Mouse (Mus musculus) layer of hippocampus, adult 11-12 months (tissue): Measurements from ENCODE around the gene Ugt1a7c.

ENCODE experiments used
- DNase-seq: peaks from one replicate; pipeline ENCODE4 v3.0.0; 2022; ENCODE audit warnings: low spot score

Gene Ugt1a7c

DNA sequence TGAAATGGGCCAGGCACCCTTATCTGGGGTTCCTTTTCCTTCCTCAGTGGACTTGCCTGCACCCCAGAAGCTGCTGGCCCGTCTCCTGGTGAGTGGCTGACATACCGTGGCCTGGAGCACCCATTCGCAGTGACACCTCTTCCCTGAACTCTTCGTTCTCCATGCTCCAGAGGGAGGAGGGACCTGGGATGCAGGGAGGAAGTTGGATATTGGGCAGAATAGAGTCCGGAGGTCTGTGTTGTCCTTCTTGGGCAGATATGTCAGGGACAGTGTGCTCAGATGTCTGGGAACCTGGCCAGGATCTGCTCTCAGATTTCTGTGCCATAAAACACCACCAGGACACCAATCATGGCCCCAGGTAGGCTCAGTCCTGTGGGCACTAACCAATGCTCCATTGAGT, 145.2 kb downstream of the Ugt1a7c start:
- DNase-seq: no peak

GRCm38 (mm10) chr1:88240579-88240978, 145.7 kb downstream of the Ugt1a7c start:
- no peak for DNase-seq

DNA sequence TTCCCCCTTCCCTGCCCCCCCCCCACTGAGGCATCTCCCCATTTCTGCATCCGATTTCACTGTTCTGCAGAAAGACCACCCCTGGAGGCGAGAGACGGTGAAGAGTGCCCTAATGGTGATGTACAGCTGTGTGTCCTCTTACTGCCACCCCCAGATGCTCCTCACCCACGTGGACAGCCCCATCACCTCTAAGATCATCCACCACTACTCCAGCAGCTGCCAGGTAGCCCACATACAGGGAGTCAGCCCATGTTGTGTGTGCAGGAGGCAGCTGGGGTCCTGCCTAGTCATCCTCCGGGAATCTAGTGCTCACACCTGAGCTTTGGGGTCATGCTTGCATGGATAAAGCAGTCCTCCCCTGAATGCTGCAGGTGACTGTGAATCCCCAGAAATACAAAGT, 149.0 kb downstream of the Ugt1a7c start:
- DNase-seq: no peak

DNA sequence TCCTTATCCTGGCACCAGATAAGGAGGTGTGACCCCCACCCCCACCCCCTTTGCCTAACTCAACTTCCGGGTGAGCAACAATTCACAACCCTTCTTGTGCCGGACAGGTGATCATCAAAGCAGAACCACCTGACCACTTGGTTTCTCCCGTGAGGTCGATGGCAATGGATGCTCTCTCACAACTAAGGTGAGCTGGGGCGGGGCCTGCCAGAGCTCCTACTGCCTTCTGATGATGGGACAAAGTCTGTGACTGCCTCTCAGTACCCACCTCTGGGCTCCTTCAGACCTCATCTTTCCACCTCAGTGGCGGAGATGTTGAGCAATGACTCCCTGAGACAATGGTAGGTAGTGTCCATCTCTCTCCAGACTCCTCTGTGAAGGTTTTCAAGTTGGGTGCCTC, 151.0 kb downstream of the Ugt1a7c start:
- no peak for DNase-seq

- no peak for DNase-seq
These were observed 151.5 kb downstream of the Ugt1a7c start for GRCm38 (mm10) chr1:88246386-88246785.

DNA sequence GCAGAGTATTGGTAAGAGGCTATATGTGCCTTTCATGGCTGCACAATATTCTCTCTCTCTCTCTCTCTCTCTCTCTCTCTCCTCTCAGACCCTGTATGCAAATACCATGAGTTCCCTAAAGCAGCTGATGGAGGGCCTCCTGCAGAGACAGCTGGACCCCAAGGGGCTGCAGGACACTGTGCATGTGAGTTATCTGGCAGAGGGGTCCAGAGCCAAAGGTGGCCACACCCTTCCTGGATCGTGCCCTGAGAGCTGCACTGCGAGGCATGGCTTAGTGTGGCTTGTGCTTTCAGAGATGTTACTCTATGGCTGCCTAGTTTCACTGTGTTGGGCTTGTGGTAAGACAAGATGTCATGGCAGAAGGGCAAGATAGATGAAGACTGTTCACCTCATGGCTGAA, 152.8 kb downstream of the Ugt1a7c start:
- DNase-seq: no peak

- no peak for DNase-seq
These were observed 153.8 kb downstream of the Ugt1a7c start for GRCm38 (mm10) chr1:88248658-88249057.

- DNase-seq: no peak
These were observed 154.7 kb downstream of the Ugt1a7c start for GRCm38 (mm10) chr1:88249596-88249995.

DNA sequence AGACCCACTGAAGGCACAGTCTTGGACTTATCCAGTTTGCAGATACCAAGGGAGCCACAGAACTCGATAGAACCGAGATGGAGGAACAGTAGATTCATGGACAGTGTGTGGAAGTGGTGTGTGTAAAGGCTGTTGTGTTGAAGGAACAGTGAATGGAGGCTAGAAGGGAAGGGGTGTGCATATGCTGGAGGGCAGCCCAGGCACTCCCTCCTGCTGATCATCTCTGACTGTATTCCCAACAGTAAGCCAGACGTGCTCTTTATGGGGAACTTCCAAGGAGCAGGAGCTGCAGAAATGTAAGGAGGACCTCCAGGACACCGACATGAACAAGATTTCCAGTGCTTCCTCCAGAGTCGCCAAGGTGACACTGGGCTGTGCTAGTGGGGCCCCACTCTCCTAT, 155.2 kb downstream of the Ugt1a7c start:
- DNase-seq: no peak

DNA sequence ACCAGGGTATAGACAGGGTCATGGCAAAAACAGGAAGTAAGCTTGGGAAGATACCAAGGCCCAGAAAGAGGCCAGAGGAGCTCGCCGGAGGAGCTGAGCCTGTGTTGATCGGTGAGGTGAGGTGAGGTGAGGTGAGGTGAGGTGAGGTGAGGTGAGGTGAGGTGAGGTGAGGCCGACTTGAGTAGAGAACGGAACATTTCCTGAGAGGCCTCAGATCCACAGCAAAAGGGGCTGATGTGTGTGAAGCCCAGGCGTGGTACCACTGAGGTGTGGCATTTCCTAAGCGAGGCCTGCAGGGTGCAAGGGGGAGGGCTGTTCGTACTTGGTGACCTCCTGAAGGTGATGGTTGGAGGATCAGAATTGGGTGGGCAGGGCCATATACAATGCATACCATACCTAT, 158.2 kb downstream of the Ugt1a7c start:
- no peak for DNase-seq

DNA sequence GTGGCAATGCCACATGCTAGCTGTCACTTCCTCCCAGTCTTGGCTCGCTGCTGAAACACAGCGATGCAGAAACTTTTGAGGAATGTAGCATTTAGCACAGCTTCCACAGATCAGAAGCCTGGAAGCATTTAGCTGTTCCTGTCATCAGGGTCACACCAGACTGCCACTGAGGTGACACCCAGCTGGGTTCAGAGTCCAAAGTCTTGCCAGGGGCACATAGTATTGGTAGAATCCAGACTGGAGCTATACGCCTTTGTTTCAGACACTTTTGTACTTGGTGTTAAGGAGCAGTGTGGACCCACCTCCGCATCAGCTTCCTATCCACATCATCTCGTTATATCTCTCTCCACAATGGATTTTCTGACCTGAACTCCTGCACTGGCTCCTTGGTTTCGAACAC, 158.7 kb downstream of the Ugt1a7c start:
- DNase-seq: no peak

DNA sequence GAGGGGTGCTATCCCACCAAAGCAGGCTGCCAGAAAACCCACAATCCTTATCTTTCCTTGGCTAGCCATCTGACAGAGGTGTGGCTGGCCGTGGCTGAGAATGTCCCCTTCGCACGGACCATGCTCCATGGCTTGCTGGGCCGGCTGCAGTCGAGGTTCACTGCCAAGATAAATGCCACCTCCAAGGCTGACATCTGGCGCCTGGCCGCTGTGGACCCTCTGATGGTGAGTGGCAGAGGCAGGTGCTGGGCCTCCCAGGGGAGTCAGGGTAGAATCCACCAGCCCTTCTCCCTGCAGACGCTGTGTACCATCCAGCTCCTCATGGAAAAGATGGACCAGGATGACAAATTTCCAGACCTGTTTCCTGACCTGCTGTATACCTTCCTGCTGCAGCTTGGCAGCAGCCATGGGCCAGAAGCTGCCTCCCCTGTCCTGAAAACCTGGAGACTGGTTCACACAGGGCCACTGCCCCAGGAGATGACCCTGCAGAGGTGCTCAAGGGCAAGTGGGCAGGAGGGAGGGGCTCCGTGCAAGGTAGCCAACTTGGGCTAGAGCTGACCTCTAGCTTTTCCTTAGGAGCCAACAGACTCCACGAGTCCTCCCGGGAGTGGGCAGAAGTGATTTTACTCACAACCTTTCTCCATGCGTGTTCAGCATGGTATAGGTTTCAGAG, 160.1 kb downstream of the Ugt1a7c start:
- DNase-seq: no peak

DNA sequence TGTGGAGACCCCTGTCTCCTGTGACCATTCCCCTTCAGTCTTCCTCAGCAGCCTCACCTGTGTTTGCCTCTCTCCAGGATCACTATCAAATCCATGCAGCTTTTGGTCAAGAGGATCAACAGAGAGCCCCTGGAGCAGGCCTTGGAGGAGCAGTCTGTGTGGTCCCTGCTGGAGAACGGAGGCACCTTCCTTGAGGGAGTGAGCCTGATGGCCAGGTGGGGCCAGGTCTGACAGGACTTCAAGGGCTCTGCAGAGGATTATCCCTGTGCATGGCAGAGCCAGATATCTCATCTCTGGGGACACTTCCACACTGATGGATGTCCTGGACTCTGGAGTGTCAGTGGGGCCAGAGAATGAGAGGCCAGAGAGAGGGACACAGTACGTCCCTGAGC, 160.6 kb downstream of the Ugt1a7c start:
- DNase-seq: no peak

GRCm38 (mm10) chr1:88255989-88256754, 161.3 kb downstream of the Ugt1a7c start:
- no peak for DNase-seq

DNA sequence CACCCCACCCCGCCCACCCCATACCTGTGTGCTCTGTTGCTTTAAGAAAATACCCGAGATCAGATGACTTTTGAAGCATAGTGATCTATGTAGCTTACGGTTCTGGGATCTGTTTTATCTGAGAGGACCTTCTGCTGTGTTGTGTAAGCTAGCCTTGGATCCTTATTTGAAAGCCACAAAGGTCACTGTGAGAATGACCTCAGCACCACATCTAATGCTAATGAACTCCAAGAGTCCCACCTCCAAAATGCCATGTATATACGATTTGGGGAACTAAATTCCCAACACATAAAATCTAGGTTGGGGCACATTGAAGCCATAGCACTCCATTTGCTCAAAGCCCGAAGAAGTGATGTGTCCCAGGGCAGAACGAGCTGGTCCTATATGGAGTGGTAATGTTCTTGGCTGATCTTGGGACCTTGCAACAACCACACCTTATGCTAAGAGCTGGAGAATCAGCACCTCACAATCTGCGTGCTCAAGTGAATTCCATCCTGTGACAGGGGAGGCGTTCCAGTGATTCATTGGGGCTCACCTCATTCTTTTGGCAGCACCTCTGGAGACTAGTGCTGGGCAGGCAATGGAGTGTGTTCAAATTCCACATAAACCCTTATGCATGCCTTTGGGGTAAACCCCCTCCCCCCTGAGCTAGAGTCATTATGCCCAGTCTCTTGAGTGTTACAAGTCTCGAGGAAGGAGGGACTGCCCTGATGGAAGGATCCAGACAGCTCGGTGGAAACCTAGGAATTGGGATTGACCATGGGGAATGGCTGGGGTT, 162.2 kb downstream of the Ugt1a7c start:
- DNase-seq: no peak

DNA sequence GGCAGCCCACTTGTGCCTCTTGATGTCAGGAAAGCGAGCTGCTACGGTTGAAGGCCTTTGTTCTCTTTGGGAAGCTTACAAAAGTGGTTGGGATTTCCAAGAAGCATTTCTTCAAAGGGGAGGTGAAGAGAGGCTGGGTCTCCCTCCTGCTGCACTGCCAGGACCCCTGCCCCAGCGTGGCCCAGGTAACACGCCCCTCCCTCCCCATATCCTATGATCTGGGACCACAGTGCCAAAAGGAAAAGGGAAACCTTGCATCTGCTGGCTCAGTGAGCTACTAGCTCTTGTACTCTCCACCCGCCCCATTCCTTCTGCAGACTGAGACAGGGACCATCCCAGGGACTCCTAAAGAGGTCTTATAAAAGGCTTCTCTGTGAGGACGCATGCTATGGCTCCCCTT, 162.8 kb downstream of the Ugt1a7c start:
- DNase-seq: no peak

DNA sequence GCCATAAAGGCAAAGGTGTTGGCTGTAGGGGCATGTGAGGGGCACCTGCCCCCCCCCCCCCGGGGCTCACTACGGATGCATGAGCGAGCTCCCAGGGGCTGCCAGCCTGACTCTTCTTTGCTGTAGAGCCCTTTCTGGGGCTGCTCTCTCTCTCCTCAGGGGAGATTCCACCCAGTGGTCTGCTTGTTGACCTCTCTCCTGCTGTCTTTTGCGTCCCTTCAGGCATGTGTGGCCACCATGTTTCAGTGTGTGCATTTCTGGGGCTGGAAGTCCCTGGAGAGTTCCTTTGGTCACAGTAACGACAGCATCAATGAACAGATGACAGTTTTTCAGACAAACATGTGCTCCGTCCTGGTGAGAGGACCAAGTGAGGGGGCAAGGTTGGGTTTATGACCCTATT, 163.5 kb downstream of the Ugt1a7c start:
- DNase-seq: no peak

DNA sequence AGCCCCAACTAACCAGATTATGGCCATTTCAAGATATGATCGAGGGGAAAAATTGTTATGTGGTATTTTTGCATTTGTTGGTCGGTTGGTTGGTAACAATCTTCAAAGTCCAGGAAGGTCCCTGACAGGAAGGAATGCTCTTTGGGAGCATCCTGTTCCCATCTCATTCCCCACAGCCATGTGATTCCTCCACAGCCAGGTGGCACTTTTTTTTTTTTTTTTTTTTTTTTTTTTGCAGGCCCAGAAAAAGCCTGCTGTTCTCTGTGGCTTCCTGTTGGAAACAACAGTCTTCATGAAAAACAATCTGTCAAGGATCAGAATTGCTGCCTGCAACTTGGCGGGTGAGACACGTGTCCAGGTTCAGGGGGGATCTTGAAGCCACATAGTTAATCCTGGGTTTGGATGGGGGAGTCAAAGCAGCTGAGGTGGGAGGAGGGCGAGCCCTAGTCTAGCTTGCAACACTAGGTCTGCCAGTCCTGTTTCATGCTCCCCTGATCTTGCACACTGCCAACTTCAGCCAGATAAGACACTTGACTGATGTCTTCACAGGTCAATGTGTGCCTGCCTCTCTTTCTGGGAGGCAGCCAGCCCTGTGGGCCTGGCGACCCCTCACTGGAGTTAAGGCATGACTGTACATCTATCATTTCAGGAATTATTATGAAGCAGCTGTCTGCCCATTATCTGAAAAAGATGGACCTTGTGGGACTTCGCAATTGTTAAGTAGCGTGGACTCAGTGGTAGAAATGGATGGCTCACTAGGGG, 164.2 kb downstream of the Ugt1a7c start:
- no peak for DNase-seq

DNA sequence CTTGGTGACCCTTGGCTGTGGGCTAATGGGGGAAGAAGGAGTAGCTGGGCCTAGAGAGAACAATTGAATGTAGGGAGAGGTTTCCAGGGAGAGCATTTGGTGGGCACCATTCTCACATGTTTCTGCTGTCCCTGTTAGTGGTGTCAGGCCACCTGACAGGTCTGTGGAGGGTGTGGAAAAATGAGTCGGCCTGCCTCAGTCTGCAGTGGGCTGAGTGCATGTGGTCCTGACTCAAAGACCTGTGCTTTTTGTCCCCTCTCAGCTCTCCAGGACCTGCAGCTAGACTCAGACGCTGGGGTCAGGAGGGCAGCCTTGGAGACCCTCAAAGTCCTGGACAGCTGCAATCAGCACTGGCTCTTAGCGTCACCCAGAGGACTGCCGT, 164.8 kb downstream of the Ugt1a7c start:
- no peak for DNase-seq

DNA sequence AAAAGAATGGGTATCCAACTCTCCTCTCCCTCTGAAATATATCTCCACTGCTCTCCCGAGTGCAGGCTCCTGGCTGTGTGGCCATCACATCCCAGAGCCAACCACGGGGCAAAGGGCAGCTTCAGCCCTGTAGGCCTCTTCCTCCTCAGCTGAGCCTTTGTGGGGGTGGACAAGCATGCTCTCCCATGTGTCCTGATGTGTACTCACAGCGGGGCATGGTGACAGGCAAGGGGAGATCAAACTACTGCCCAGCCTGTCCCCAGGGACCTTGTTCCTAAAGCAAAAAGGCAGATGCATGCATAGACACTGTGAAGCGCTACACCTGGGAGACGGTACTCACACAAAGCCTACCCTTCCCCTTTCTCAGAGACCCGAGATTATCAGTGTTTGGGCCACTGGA, 165.3 kb downstream of the Ugt1a7c start:
- no peak for DNase-seq

- no peak for DNase-seq
These were observed 165.9 kb downstream of the Ugt1a7c start for GRCm38 (mm10) chr1:88260604-88261377.

DNA sequence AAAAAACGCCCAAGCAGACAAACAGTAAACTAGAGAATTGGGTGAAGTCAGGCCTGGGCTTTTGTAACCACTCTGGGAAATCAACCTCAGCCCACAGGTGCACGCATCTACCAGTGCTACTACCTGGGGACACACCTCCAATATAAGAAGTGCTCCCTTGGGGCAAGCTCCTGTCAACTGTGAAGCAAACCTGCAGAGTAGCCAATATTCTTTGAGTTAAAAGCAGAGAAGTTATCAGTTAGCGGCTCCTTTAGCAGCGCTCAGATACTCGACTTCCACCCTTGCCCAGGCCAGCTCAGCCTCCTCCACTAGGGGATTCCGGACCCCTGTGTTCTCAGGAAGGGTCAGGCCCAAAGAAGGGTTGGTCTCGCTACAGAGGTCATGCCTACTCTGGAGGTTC, 166.8 kb downstream of the Ugt1a7c start:
- DNase-seq: no peak
